Mouse (Mus musculus): ENCODE measurements around the gene Gm26938. TPM values are rescaled to one million over a fixed set of nuclear protein-coding genes. Genes with fewer than 3 reads are reported as not detected.

The Gm26938 gene
- polyA plus RNA-seq, 1 experiment from 2014 or later, result not detected

- 56% methylated on average over 20 of the region's 20 CpGs for WGBS
- no peak overlapping the region for H3K9ac ChIP-seq
- peaks cover 17% of the 10 kb centered on the region for H3K27me3 ChIP-seq
- no peak for ATAC-seq (ENCODE audit: borderline replicate concordance, extremely low read depth, low FRiP score, low TSS enrichment)
- H3K9me3 ChIP-seq, result no peaks in the 10 kb centered on the region
- no peaks in the 10 kb centered on the region for H3K36me3 ChIP-seq
- H3K4me2 ChIP-seq, result peak overlapping the region; percentile 53
- H3K4me3 ChIP-seq, result no peak overlapping the region
- H3K4me1 ChIP-seq, result peaks cover 13% of the 10 kb centered on the region
- H3K27ac ChIP-seq, result no peak overlapping the region
These were observed 13.6 kb downstream of the Gm26938 start for GRCm38 (mm10) chr5:139812398-139813125.

DNA sequence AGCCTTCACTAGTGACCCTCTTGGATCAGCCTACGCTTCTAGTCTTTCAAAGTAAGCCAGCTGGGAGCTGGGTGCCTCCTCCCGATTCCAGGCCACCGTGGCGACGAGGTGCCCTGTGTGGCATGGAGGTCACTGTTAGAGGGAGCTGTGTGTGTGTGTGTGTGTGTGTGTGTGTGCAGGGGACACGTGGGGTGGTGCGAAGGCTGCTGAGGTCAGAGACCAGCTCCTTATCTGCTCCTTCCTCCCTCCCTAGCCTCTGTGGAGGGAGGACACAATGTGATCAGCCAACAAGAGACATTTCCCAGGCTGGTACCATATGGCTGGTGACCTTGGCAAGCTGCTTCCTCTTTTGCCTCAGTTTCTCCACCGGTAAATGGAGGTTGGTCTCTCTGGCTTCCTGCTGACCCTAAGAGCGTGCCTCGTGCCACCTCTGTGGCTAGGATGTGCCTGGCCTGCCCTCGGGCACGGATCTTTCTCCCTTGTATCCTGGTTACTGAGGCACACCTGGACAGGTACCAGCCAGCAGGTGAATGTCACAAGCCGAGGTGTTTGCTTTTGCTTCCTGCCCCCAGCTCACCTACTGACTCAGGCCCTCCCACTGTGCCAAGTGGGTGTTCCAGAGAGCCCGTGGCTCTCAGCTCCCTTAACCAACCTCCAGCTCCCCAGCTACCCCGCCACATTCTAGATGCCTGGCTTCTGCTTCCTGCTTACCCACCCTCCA lies 14.4 kb downstream of the Gm26938 start:
- WGBS, result 71% methylated on average over 15 of the region's 15 CpGs
- Histone ChIP-seq H3K4me3 (no peak overlapping the region), H3K4me2 (no peak overlapping the region), H3K4me1 (peaks cover 13% of the 10 kb centered on the region), H3K27me3 (peaks cover 17% of the 10 kb centered on the region), H3K9me3 (no peaks in the 10 kb centered on the region), H3K36me3 (no peaks in the 10 kb centered on the region), H3K27ac (no peak overlapping the region), H3K9ac (no peak overlapping the region)
- ATAC-seq (ENCODE audit: borderline replicate concordance, extremely low read depth, low FRiP score, low TSS enrichment), result no peak

GRCm38 (mm10) chr5:139809397-139809796 lies 16.8 kb downstream of the Gm26938 start:
- no peaks in the 10 kb centered on the region for H3K9me3 ChIP-seq
- H3K27ac ChIP-seq, result no peak overlapping the region
- H3K4me3 ChIP-seq, result no peak overlapping the region
- H3K9ac ChIP-seq, result no peak overlapping the region
- no peak for ATAC-seq (ENCODE audit: borderline replicate concordance, extremely low read depth, low FRiP score, low TSS enrichment)
- peaks cover 7% of the 10 kb centered on the region for H3K4me1 ChIP-seq
- H3K4me2 ChIP-seq, result no peak overlapping the region
- 51% methylated on average over 4 of the region's 4 CpGs for WGBS
- H3K27me3 ChIP-seq, result peaks cover 17% of the 10 kb centered on the region
- H3K36me3 ChIP-seq, result no peaks in the 10 kb centered on the region

GRCm38 (mm10) chr5:139805924-139806323 lies 20.3 kb downstream of the Gm26938 start:
- Histone ChIP-seq H3K9ac (no peak overlapping the region), H3K36me3 (peaks cover 6% of the 10 kb centered on the region), H3K4me1 (peaks cover 14% of the 10 kb centered on the region), H3K4me2 (no peak overlapping the region), H3K27me3 (no peaks in the 10 kb centered on the region), H3K9me3 (no peaks in the 10 kb centered on the region), H3K4me3 (no peak overlapping the region), H3K27ac (no peak overlapping the region)
- ATAC-seq (ENCODE audit: borderline replicate concordance, extremely low read depth, low FRiP score, low TSS enrichment), result no peak
- WGBS, result 88% methylated on average over 8 of the region's 8 CpGs

DNA sequence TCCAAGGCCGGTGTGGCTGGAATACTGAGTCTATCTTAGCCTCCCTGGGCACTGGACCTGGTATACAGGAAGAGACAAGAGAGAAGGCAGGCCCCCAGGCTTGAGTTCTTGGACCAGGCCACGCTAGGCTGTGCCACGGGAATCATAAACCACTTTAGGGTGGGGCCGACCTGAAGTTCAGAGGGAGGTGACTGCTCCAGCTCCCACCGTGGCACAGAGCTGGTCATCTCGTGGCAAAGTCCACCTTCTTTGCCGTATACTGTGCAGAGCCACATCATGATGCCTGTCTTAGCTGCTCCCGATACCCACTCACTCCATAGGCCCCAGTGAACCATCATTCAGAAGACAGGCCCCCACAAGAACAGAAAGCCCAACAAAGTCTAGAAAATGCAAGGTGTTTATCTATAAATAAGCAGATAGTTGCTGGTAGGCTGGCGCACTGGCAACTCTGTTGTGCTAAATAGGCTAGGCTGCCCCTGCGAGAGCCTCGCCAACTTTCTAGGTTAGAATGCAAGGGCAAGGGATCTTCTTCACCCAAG lies 21.6 kb downstream of the Gm26938 start:
- 79% methylated on average over 11 of the region's 11 CpGs for WGBS
- peaks cover 14% of the 10 kb centered on the region for H3K4me1 ChIP-seq
- H3K9me3 ChIP-seq, result no peaks in the 10 kb centered on the region
- H3K36me3 ChIP-seq, result peaks cover 18% of the 10 kb centered on the region
- no peak for ATAC-seq (ENCODE audit: borderline replicate concordance, extremely low read depth, low FRiP score, low TSS enrichment)
- H3K4me3 ChIP-seq, result no peak overlapping the region
- H3K9ac ChIP-seq, result no peak overlapping the region
- H3K27ac ChIP-seq, result peak overlapping the region; percentile 51; the same call in 1 of the 2 replicates
- H3K27me3 ChIP-seq, result no peaks in the 10 kb centered on the region
- no peak overlapping the region for H3K4me2 ChIP-seq

DNA sequence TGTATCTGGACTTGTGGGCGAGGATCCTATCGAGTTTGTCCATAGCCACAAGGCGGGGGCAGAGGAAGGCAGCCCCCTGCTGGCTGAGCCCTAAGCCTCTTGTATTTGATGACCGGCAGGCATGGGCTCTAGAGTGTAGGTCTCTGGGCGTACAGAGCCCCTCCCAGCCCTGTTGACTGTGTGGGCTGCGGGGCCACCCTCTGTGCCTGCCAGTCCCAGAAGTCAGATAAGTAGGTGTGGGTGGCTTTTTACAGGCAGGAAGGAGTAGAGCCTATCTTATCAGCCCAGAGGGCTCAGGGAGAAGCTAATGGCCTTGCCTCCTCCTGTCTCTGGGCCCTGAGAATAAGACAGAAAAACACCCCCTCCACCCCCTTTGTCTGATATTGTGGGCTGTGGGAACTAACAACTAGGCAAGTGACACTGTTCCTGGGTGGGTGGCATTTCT lies 22.1 kb downstream of the Gm26938 start:
- 5% methylated on average over 6 of the region's 6 CpGs for WGBS
- H3K4me2 ChIP-seq, result peak overlapping the region; percentile 2; the same call in 1 of the 2 replicates
- H3K9ac ChIP-seq, result no peak overlapping the region
- no peaks in the 10 kb centered on the region for H3K27me3 ChIP-seq
- no peak overlapping the region for H3K4me3 ChIP-seq
- H3K9me3 ChIP-seq, result no peaks in the 10 kb centered on the region
- H3K27ac ChIP-seq, result peak overlapping the region; percentile 51
- ATAC-seq (ENCODE audit: borderline replicate concordance, extremely low read depth, low FRiP score, low TSS enrichment), result peak; percentile 71
- peaks cover 21% of the 10 kb centered on the region for H3K36me3 ChIP-seq
- peaks cover 14% of the 10 kb centered on the region for H3K4me1 ChIP-seq

DNA sequence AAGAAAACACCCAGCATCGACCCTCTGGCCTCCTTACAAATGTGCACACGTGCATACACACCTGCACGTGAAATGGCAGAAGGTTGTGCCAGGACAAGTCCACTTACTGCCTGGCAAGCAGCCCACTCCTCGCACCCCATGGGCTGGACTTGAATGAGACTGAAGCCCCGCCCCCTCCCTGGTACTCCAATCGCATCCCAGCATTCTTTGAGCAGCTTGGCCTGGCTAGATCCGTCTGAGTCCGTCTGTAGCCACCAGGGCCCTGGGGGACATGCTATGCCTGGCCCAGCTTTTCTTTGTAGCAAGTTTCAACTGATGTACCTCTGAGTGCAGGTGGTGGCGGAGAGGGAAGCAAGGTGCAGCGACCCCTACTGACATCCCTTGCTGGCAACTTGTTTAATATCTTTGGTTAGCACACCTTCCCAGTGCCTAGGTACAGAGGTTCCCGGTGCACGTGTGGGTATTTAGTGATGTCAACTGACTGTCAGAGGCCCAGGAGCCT lies 22.6 kb downstream of the Gm26938 start:
- peak; percentile 73 for ATAC-seq (ENCODE audit: borderline replicate concordance, extremely low read depth, low FRiP score, low TSS enrichment)
- H3K9ac ChIP-seq, result no peak overlapping the region
- no peaks in the 10 kb centered on the region for H3K27me3 ChIP-seq
- H3K36me3 ChIP-seq, result peaks cover 21% of the 10 kb centered on the region
- H3K4me2 ChIP-seq, result peak overlapping the region; percentile 2; the same call in 1 of the 2 replicates
- H3K27ac ChIP-seq, result peak overlapping the region; percentile 51
- H3K9me3 ChIP-seq, result no peaks in the 10 kb centered on the region
- WGBS, result 8% methylated on average over 12 of the region's 12 CpGs
- peaks cover 19% of the 10 kb centered on the region for H3K4me1 ChIP-seq
- H3K4me3 ChIP-seq, result no peak overlapping the region

GRCm38 (mm10) chr5:139803165-139803564 lies 23.0 kb downstream of the Gm26938 start:
- 0 out of 2 replicates have a peak overlapping the region, but pooled peaks have one; percentile 11 for H3K27ac ChIP-seq
- H3K9ac ChIP-seq, result no peak overlapping the region
- no peaks in the 10 kb centered on the region for H3K27me3 ChIP-seq
- H3K4me2 ChIP-seq, result no peak overlapping the region
- H3K36me3 ChIP-seq, result peaks cover 21% of the 10 kb centered on the region
- H3K4me3 ChIP-seq, result no peak overlapping the region
- WGBS, result 75% methylated on average over 8 of the region's 8 CpGs
- H3K4me1 ChIP-seq, result peaks cover 24% of the 10 kb centered on the region
- H3K9me3 ChIP-seq, result no peaks in the 10 kb centered on the region
- no peak for ATAC-seq (ENCODE audit: borderline replicate concordance, extremely low read depth, low FRiP score, low TSS enrichment)

- no peak overlapping the region for H3K4me3 ChIP-seq
- no peaks in the 10 kb centered on the region for H3K27me3 ChIP-seq
- 93% methylated on average over 10 of the region's 10 CpGs for WGBS
- H3K36me3 ChIP-seq, result peaks cover 21% of the 10 kb centered on the region
- peaks cover 37% of the 10 kb centered on the region for H3K4me1 ChIP-seq
- H3K9me3 ChIP-seq, result no peaks in the 10 kb centered on the region
- H3K9ac ChIP-seq, result no peak overlapping the region
- no peak overlapping the region for H3K27ac ChIP-seq
- no peak overlapping the region for H3K4me2 ChIP-seq
- no peak for ATAC-seq (ENCODE audit: borderline replicate concordance, extremely low read depth, low FRiP score, low TSS enrichment)
These were observed 24.3 kb downstream of the Gm26938 start for GRCm38 (mm10) chr5:139801880-139802279.

GRCm38 (mm10) chr5:139801231-139801630 lies 25.0 kb downstream of the Gm26938 start:
- H3K9me3 ChIP-seq, result no peaks in the 10 kb centered on the region
- peaks cover 43% of the 10 kb centered on the region for H3K4me1 ChIP-seq
- no peak overlapping the region for H3K4me3 ChIP-seq
- H3K36me3 ChIP-seq, result peaks cover 21% of the 10 kb centered on the region
- H3K4me2 ChIP-seq, result no peak overlapping the region
- H3K9ac ChIP-seq, result no peak overlapping the region
- H3K27me3 ChIP-seq, result no peaks in the 10 kb centered on the region
- no peak for ATAC-seq (ENCODE audit: borderline replicate concordance, extremely low read depth, low FRiP score, low TSS enrichment)
- WGBS, result 87% methylated on average over 8 of the region's 8 CpGs
- H3K27ac ChIP-seq, result no peak overlapping the region

GRCm38 (mm10) chr5:139799801-139800590 lies 26.2 kb downstream of the Gm26938 start:
- no peak overlapping the region for H3K4me3 ChIP-seq
- peaks cover 55% of the 10 kb centered on the region for H3K4me1 ChIP-seq
- H3K9me3 ChIP-seq, result no peaks in the 10 kb centered on the region
- no peak for ATAC-seq (ENCODE audit: borderline replicate concordance, extremely low read depth, low FRiP score, low TSS enrichment)
- H3K9ac ChIP-seq, result no peak overlapping the region
- peaks cover 21% of the 10 kb centered on the region for H3K36me3 ChIP-seq
- H3K27me3 ChIP-seq, result no peaks in the 10 kb centered on the region
- no peak overlapping the region for H3K27ac ChIP-seq
- 89% methylated on average over 33 of the region's 33 CpGs for WGBS
- H3K4me2 ChIP-seq, result no peak overlapping the region
